Mouse (Mus musculus) olfactory bulb, adult 2 months (tissue): ENCODE results near the gene Atg9b.

Experiments used
- CTCF ChIP-seq: fragments of 200-500 bp; IDR thresholded peaks from 2 replicates; pipeline ENCODE4 v1.5.1; 2012; ENCODE audit warnings: low read depth, mild to moderate bottlenecking, low read length, moderate library complexity; ENCODE audit not compliant: insufficient read depth
- POLR2A ChIP-seq: fragments of 200-500 bp; IDR thresholded peaks from 2 replicates; pipeline ENCODE4 v1.6.1; 2012; ENCODE audit warnings: mild to moderate bottlenecking, low read depth, low read length, moderate library complexity; ENCODE audit not compliant: insufficient read depth

DNA sequence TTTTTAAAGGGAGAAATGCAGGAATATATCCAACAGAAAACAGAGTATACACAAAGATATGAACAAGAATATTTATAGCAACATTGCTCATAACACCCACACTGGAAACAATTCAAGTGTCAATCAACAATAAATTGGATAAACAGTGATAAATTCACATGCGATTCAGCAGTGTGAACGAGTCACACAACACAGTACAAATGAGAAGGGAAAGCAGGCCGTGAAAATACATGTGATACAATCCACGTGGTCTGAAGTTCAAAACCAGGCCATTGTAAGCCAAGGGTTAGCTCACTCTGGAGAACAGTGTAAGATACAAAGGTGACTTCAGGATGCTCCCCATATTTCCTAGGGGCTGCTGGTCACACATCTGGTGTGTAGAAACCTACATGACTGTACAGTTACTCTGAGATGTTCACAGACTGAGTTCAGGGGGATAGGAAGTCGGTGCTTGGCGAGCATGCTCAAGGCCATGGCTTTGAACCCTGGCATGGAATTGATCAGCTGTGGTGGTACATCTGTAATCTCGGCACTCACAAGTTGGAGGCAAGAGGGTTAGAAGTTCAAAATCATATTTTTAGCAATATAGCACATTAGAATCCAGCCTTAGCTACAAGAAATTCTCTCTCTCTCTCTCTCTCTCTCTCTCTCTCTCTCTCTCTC, 17.1 kb downstream of the Atg9b start:
- TF ChIP-seq POLR2A (no peak), CTCF (no peak)
